Comparison of ENCODE assay signal across 9 mouse cellular contexts in genomic region chr9:44691671-44692520, GRCm38 (mm10). TPM values are rescaled to one million over a fixed set of nuclear protein-coding genes. Genes with fewer than 3 reads are reported as not detected.
DNase-seq lines count a peak whose midpoint lies in the region; ATAC-seq lines count a peak whose summit lies in the region.
"Had no signal": no experiment of that assay in that cellular context is flagged by ENCODE, and none has a peak within 500 bp of the region (broad histone marks: within the 10 kb centered on the region; RNA-seq: fewer than 3 reads in every experiment).

No protein-coding gene starts in this region.

- H3K27ac ChIP-seq in heart, embryonic 14.5 days (replicated peaks in 1 of 2; ENCODE audit: control insufficient read depth in 1 of 2, insufficient read depth in 1 of 2, low read depth in 2 of 2, low read length in 2 of 2): peak overlapping the region; percentile 35 to 67; a peak in 3 of 4 replicates
- H3K27ac ChIP-seq: macrophage had no signal

- H3K4me1 ChIP-seq in heart, embryonic 14.5 days (ENCODE audit: control insufficient read depth in 2 of 2, insufficient read depth in 2 of 2, low read length in 2 of 2): peaks cover 15 to 17% of the 10 kb centered on the region in 2 experiments

- H3K27me3 ChIP-seq in heart, embryonic 14.5 days (ENCODE audit: control insufficient read depth, insufficient read depth, low read length): no peaks in the 10 kb centered on the region

- 51% methylated on average over 21 of the region's 21 CpGs for WGBS in heart, embryonic 14.5 days

- peak; percentile 36 for ATAC-seq in heart, embryonic 14.5 days (ENCODE audit: insufficient number of reproducible peaks, insufficient read depth, low FRiP score, low read depth)
- no peak for ATAC-seq in megakaryocyte, adult 5-6 weeks (ENCODE audit: poor library complexity, severe bottlenecking)

- H3K9ac ChIP-seq in heart, embryonic 14.5 days (ENCODE audit: low read length): no peak overlapping the region

- H3K4me2 ChIP-seq in heart, embryonic 14.5 days (ENCODE audit: low read length): no peak overlapping the region

- peak; percentile 53 for DNase-seq in urinary bladder, postnatal 14 days (ENCODE audit: low spot score)
- no peak for DNase-seq in urinary bladder, postnatal 4 days (ENCODE audit: low spot score in 2 of 2)
- peak; percentile 59 for DNase-seq in fat pad, adult 2 months (ENCODE audit: extremely low read depth, low read depth, low spot score)
- peak; percentile 67 to 69 for DNase-seq in layer of hippocampus, adult 18-20 months (ENCODE audit: low spot score in 2 of 2)
- DNase-seq in lung, postnatal 10 days: peak; percentile 84
- peak; percentile 51 for DNase-seq in thymus, postnatal 14 days

- H3K4me3 ChIP-seq in heart, embryonic 14.5 days (ENCODE audit: control insufficient read depth in 1 of 2, insufficient read depth in 1 of 2, low read depth in 1 of 2, low read length in 2 of 2): no peak overlapping the region

- H3K9me3 ChIP-seq in heart, embryonic 14.5 days (ENCODE audit: control insufficient read depth, low read length): no peaks in the 10 kb centered on the region

- peaks cover 77% of the 10 kb centered on the region for H3K36me3 ChIP-seq in heart, embryonic 14.5 days (ENCODE audit: control insufficient read depth, insufficient read depth, low read length)

RNA-seq across cellular contexts. Expression of gene Treh, which starts 18.9 kb away (rescaled TPM):
- not detected in 2 replicates for polyA plus RNA-seq in heart, embryonic 14.5 days (2014; fragmentation: Nextera tagmentation; extraction: Ambion mirVana)
- not detected for total RNA-seq in layer of hippocampus, adult 18-20 months (2021)
- not detected in 2 replicates for total RNA-seq in megakaryocyte, adult 5-6 weeks (2015)
- total RNA-seq in megakaryocyte, adult 5-6 weeks (2017): not detected in 2 replicates
- polyA plus RNA-seq: macrophage had no signal

RNA-seq across cellular contexts. Expression of gene Phldb1, which starts 43.1 kb away (rescaled TPM):
- 23.2 and 25.4 TPM in 2 replicates for polyA plus RNA-seq in heart, embryonic 14.5 days (2014; fragmentation: Nextera tagmentation; extraction: Ambion mirVana)
- total RNA-seq in layer of hippocampus, adult 18-20 months (2021): 10 to 100 TPM; 62.4 to 84.0 TPM
- 0.76 and 2.1 TPM in 2 replicates for total RNA-seq in megakaryocyte, adult 5-6 weeks (2015)
- total RNA-seq in megakaryocyte, adult 5-6 weeks (2017): 2.0 and 2.6 TPM in 2 replicates

Comparison
In these comparisons a context has a peak if more than half of its experiments do, and no peak if none do; other contexts are left out.
1. DNase-seq: peak in urinary bladder, postnatal 14 days (single experiment), fat pad, adult 2 months (single experiment), layer of hippocampus, adult 18-20 months (2 of 2), lung, postnatal 10 days (single experiment) and thymus, postnatal 14 days (single experiment); none in urinary bladder, postnatal 4 days (0 of 2).
2. RNA of gene Phldb1, which starts 43.1 kb away (total RNA-seq): 62.4 to 84.0 TPM in layer of hippocampus, adult 18-20 months; 0.76 to 2.6 TPM in megakaryocyte, adult 5-6 weeks; every median in the first group is over 10 times any median in the second.